ENCODE assay signal across 10 mouse cellular contexts in the genomic region with DNA sequence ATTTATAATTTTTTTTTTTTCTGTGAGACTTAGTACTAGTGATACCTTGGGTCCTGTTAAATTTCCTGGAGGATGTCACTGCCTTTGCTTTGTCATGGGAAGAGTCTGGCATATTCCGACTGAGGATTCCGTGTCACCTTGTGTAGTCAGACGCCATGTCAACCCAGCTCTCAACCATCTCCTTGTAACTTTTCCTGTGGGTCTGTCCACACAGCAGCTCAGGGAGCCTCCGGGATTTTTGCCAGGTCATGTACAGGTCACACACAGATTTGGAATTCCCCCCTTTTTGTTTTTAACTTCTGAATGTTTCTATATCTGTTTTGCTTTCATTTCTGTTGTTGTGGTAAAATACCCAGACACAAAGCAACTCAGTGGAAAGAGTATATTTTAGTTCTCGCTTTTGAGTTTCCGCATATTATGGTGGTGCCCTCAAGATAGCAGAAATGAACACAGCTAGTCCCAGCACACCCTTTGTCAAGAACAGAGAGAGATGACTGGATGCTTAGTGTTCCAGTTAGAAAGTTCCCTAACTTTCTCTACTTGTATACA.
"Had no signal": no experiment of that assay in that cellular context is flagged by ENCODE, and none has a peak within 500 bp of the region (broad histone marks: within the 10 kb centered on the region; RNA-seq: fewer than 3 reads in every experiment).

No protein-coding gene starts in this region.

- ATAC-seq: liver, embryonic 12.5 days had no signal

- H3K4me1 ChIP-seq: limb, embryonic 15.5 days; liver, embryonic 12.5 days; midbrain, embryonic 12.5 days; stomach, embryonic 15.5 days had no signal

- H3K27ac ChIP-seq: limb, embryonic 15.5 days; liver, embryonic 12.5 days; midbrain, embryonic 12.5 days; stomach, embryonic 15.5 days had no signal

- DNase-seq: layer of hippocampus, adult 9-11 months; layer of hippocampus, postnatal 36 days; lung, embryonic 14.5 days; lung, postnatal 10 days; lung, postnatal 4 days; thymus, postnatal 36 days had no signal

- H3K36me3 ChIP-seq: limb, embryonic 15.5 days; liver, embryonic 12.5 days; midbrain, embryonic 12.5 days; stomach, embryonic 15.5 days had no signal

- H3K9me3 ChIP-seq: limb, embryonic 15.5 days; liver, embryonic 12.5 days; midbrain, embryonic 12.5 days; stomach, embryonic 15.5 days had no signal

- H3K4me3 ChIP-seq: limb, embryonic 15.5 days; liver, embryonic 12.5 days; midbrain, embryonic 12.5 days; stomach, embryonic 15.5 days had no signal

- H3K9ac ChIP-seq: limb, embryonic 15.5 days; liver, embryonic 12.5 days; lung, embryonic 14.5 days; midbrain, embryonic 12.5 days; stomach, embryonic 15.5 days had no signal

- H3K27me3 ChIP-seq: limb, embryonic 15.5 days; liver, embryonic 12.5 days; stomach, embryonic 15.5 days had no signal

- H3K4me2 ChIP-seq: limb, embryonic 15.5 days; liver, embryonic 12.5 days; lung, embryonic 14.5 days; midbrain, embryonic 12.5 days; stomach, embryonic 15.5 days had no signal
